Mouse (Mus musculus) heart, adult 2 months (tissue): Measurements from ENCODE around the gene Ttll13.
A peak's percentile ranks its signal among the peaks of the same experiment; 100 is the strongest.

ENCODE experiments used
- CTCF ChIP-seq: fragments of 200-600 bp; IDR thresholded peaks from 2 replicates; pipeline ENCODE4 v1.8.1; 2022; ENCODE audit warnings: antibody characterized with exemption, mild to moderate bottlenecking, moderate library complexity
- POLR2A ChIP-seq: fragments of 200-500 bp; IDR thresholded peaks from 2 replicates; pipeline ENCODE4 v1.6.1; 2011; ENCODE audit warnings: mild to moderate bottlenecking, low read depth, low read length, control low read depth; ENCODE audit not compliant: insufficient read depth

- TF ChIP-seq CTCF (no peak), POLR2A (peak; percentile 58)
Observed at GRCm38 (mm10) chr7:80268897-80269750, 22.9 kb downstream of the Ttll13 start, which contains the start of gene Vps33b.
